Mouse (Mus musculus) heart, postnatal 14 days (tissue): ENCODE data around the gene Daam1. TPM values are rescaled to one million over a fixed set of nuclear protein-coding genes. Genes with fewer than 3 reads are reported as not detected.

Experiments used
- DNase-seq, 2 experiments: peaks; one replicate each; pipeline ENCODE4 v3.0.0; 2021 to 2022
- intact Hi-C: fragments of 180-260 bp; cut with DNase I; formaldehyde crosslinking; loops from one replicate; pipeline ENCODE4 v1.15.1; 2025
- total RNA-seq, 2 experiments: library from RNA; stranded (reverse); gene quantifications; 2 replicates each; pipeline ENCODE4 v1.2.3; 2021

The Daam1 gene
- total RNA-seq, 2 experiments from 2014 or later, result 67.5 to 70.7 TPM

- intact Hi-C loops, result loop anchor here (5.0 kb wide), 1 partner anchor 213 kb away; no protein-coding TSS in a partner anchor
- DNase-seq, result peak; percentile 30 to 54
These were observed 149.3 kb downstream of the Daam1 start for GRCm38 (mm10) chr12:71980166-71980565.

- DNase-seq, result no peak
- intact Hi-C loops, result loop anchor here (5.0 kb wide), 1 partner anchor 213 kb away; no protein-coding TSS in a partner anchor
These were observed 149.9 kb downstream of the Daam1 start for GRCm38 (mm10) chr12:71980746-71981145.

DNA sequence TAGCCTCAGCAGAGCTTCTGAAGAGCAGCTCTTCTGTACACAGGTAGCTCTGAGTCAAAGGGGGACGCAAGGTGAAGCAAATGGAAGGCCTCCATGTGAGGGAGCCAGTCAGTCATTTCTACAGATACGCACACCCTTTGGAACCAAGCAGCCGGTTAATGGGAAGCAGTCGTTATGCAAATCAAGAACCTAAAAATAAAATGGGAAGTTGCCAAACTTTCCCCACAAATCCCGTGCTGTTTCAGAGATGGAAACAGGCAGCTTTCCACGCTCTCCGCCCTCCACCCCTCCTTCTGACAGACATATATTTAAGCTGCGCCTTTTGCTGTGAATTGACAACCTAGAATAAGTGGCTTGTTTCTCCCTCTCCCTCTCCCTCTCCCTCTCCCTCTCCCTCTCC lies 150.4 kb downstream of the Daam1 start:
- intact Hi-C loops, result loop anchor here (5.0 kb wide), 1 partner anchor 214 kb away; no protein-coding TSS in a partner anchor
- peak in 1 of 2 experiments; percentile 31 for DNase-seq

- no peak for DNase-seq
- intact Hi-C loops, result loop anchor here (5.0 kb wide), 1 partner anchor 214 kb away; no protein-coding TSS in a partner anchor
These were observed 150.9 kb downstream of the Daam1 start for GRCm38 (mm10) chr12:71981791-71982190.

GRCm38 (mm10) chr12:71983102-71983715 lies 152.3 kb downstream of the Daam1 start:
- intact Hi-C loops, result loop anchor here (5.0 kb wide), 1 partner anchor 216 kb away; no protein-coding TSS in a partner anchor
- DNase-seq, result peak; percentile 40 to 49

DNA sequence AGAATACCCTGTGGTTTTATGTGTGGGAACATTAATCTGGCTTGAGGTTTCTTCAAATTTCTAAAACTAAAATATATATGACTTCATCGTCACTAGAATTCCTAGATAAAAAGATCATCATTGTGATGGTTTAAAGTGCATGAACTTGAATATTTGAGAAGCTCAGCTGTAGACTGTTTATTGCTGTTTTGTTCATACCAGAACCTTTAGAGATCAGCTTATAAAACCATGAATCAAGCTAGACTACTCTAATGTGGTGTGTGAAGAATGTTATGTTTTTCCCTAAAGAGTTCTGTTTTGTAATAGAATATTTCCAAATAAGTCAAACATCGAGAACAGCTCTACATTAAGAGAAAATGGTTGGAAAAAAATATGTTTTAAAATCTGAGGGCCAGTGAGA lies 156.3 kb downstream of the Daam1 start:
- intact Hi-C loops, result no loop called here
- no peak for DNase-seq

DNA sequence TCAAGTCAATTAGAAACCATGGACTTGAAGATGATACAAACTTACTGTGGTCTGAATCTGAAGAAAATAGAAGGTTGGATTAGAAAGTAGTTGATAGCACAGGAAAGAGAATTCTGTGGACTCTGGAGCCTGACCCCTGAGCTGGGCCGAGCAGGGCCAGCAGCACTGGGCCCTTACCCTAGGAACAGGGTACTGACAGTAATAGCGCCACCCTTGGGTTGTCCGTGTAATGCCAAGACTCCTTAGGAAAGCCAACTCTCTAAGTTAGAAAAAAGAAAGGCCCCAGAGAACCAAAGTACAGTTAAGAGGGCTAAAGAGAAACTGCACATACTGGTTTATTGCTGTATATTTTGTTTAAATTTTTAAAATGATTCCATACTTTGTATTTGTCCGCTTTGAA lies 157.0 kb downstream of the Daam1 start:
- intact Hi-C loops, result no loop called here
- no peak for DNase-seq

GRCm38 (mm10) chr12:71989596-71989995 lies 158.7 kb downstream of the Daam1 start:
- no peak for DNase-seq
- intact Hi-C loops, result no loop called here

GRCm38 (mm10) chr12:71992599-71993210 lies 161.8 kb downstream of the Daam1 start:
- intact Hi-C loops, result no loop called here
- DNase-seq, result no peak

- no peak for DNase-seq
- intact Hi-C loops, result no loop called here
These were observed 165.0 kb downstream of the Daam1 start for GRCm38 (mm10) chr12:71995831-71996230.

DNA sequence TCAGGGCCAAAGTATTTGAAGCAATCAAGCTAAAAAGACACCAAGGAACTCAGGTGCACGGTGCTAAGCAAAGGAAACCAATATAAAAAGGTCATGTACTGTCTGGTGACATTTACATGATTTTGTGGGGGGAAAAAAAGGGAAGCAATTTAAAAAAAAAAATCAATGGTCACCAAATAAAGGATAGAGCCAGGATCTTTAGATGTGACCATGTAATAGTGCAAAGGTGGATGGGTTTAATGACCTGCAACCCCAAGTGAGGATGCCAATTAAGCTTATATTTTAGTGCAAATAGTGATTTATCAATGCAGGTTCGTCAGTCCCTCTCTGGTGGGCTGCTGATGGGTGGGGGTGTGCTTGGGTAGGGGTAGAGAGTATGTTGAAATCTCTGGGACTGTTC lies 166.0 kb downstream of the Daam1 start:
- intact Hi-C loops, result no loop called here
- DNase-seq, result no peak

- intact Hi-C loops, result no loop called here
- DNase-seq, result no peak
These were observed 166.5 kb downstream of the Daam1 start for GRCm38 (mm10) chr12:71997364-71997763.

DNA sequence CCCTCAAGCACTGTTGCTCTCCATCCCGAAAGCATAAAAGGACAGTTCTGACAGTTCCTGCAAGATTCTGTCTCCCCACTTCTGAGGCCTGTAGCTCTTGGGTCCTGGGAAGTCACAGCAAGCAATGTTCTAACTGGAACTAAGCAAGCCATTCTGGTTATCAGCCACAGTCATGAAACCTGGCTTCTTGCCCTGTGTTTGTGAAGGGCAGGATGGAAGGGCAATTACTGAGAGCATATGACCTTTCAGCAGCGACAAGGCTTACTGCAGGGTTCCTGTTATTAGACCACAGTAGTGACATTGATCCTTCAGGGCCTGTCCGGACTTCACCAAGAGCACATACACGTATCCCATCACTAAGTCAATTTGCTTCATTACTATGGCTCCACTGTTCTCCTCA lies 167.8 kb downstream of the Daam1 start:
- intact Hi-C loops, result no loop called here
- DNase-seq, result peak; percentile 63 to 81

DNA sequence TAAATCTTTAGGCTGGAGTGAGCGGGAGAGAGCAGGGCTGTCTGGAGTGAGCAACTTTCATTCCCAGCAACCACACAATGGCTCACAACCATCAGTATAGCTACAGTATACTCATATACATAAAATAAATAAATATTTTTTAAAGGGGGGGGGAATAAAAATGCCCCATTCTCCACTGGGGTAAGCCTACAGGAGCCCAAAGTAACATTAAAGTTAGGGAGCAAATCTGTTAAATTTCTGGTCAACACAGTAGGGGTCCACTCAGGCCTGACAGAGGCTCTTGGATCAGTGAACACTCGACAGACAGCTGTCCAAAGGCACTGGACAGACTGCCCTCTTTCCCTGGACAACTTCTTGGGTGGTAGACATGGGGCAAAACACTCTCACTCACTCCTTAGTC lies 168.8 kb downstream of the Daam1 start:
- intact Hi-C loops, result no loop called here
- DNase-seq, result no peak

DNA sequence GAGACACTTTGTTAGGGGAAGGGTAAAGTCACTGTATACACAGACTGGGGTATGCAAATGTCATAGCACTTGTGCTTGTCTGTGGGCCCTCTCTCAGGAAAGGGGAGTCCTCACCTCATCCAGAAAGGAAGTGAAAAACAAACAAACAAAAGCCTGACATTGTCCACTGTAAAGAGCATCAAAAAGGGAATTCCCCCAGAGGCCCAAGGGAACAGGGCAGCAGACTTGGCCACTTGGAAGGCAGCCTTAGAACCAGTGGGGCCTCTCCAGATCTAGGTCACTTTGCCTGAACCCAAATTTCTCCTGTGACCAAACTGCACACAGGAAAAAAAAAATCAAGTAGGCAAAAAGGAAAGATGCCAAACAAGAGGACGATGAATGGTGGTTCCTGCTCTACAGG lies 170.9 kb downstream of the Daam1 start:
- intact Hi-C loops, result no loop called here
- DNase-seq, result no peak

GRCm38 (mm10) chr12:72005307-72005706 lies 174.4 kb downstream of the Daam1 start:
- DNase-seq, result no peak
- intact Hi-C loops, result no loop called here

DNA sequence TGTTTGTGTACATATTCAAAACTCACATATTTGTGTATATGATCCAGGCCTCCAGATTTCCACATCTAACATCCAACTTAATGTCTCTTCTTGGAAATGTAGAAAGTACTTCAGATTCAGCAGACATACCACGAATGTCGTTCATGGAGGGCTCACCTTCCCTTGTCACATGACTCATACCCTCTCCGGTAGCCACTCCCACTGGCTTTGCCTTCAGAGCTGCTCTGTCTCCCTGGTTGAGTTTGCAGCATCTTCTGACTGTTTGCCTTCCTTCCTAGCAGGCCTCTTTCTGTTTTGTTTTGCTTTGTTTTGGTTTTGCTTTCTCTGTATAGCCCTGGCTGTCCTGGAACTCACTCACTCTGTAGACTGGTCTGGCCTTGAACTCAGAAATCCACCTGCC lies 176.8 kb downstream of the Daam1 start:
- intact Hi-C loops, result no loop called here
- no peak for DNase-seq

- intact Hi-C loops, result no loop called here
- no peak for DNase-seq
These were observed 178.4 kb downstream of the Daam1 start for GRCm38 (mm10) chr12:72009051-72009902.

DNA sequence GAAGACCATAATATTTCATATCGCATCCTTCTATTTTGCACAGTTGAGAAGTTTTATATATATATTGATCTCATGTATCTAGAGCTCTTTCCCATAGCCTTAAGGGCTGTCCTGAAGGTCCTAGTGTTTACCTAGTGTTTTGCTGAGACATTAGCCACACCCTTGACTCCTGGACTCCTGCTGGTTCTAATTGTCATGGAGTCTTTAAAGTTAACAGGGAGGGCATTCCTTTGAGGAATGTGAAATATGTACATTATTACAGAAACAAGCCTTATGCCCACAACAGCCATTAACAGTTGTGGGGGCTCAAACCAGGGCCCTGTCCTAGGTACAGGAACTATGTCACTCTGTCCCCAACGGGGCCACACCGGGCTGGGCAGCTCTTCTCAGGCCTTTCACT lies 180.5 kb downstream of the Daam1 start:
- intact Hi-C loops, result no loop called here

GRCm38 (mm10) chr12:72012126-72012525 lies 181.2 kb downstream of the Daam1 start:
- intact Hi-C loops, result no loop called here
- no peak for DNase-seq

More for the DNA sequence above, 180.5 kb downstream of the Daam1 start:
- no peak for DNase-seq

- intact Hi-C loops, result no loop called here
- no peak for DNase-seq
These were observed 183.0 kb downstream of the Daam1 start for GRCm38 (mm10) chr12:72013711-72014354.
